Mouse (Mus musculus) large intestine, adult 2 months (tissue): ENCODE results near the gene Krtap27-1. TPM values are rescaled to one million over a fixed set of nuclear protein-coding genes. Genes with fewer than 3 reads are reported as not detected.

ENCODE experiments used
- polyA plus RNA-seq: library from polyadenylated mRNA; depleted of rRNA; stranded (reverse); fragments of >200 nt; gene quantifications from 2 replicates; pipeline ENCODE4 v1.2.3, GENCODE M21; 2012; rRNA removed

Krtap27-1 gene
- polyA plus RNA-seq, 1 experiment, result not detected

Other genes with a start within 250 kb of the Krtap27-1 start
- not detected in 2 replicates for gene Cldn17, start 164.7 kb downstream of the Krtap27-1 start, polyA plus RNA-seq
- 0.91 and 2.0 TPM in 2 replicates for gene Cldn8, start 108.5 kb downstream of the Krtap27-1 start, polyA plus RNA-seq
- not detected in 2 replicates for gene Krtap24-1, start 59.4 kb downstream of the Krtap27-1 start, polyA plus RNA-seq
- gene 2310079G19Rik, start 44.0 kb downstream of the Krtap27-1 start, polyA plus RNA-seq, result not detected in 2 replicates
- gene Krtap26-1, start 23.9 kb downstream of the Krtap27-1 start, polyA plus RNA-seq, result not detected in 2 replicates
- gene 2310061N02Rik, start 36.3 kb upstream of the Krtap27-1 start, polyA plus RNA-seq, result not detected in 2 replicates
- gene Krtap13-1, start 57.2 kb upstream of the Krtap27-1 start, polyA plus RNA-seq, result not detected in 2 replicates
- not detected in 2 replicates for gene Krtap13, start 80.0 kb upstream of the Krtap27-1 start, polyA plus RNA-seq
- gene 2310034C09Rik, start 87.2 kb upstream of the Krtap27-1 start, polyA plus RNA-seq, result not detected in 2 replicates
- not detected in 2 replicates for gene 2310057N15Rik, start 102.5 kb upstream of the Krtap27-1 start, polyA plus RNA-seq
- not detected in 2 replicates for gene Gm5965, start 106.2 kb upstream of the Krtap27-1 start, polyA plus RNA-seq
- not detected in 2 replicates for gene Gm20741, start 140.5 kb upstream of the Krtap27-1 start, polyA plus RNA-seq
- gene Krtap15, start 148.5 kb upstream of the Krtap27-1 start, polyA plus RNA-seq, result not detected in 2 replicates
- gene Krtap14, start 154.5 kb upstream of the Krtap27-1 start, polyA plus RNA-seq, result not detected in 2 replicates
- not detected in 2 replicates for gene Krtap19-1, start 197.7 kb upstream of the Krtap27-1 start, polyA plus RNA-seq
- not detected in 2 replicates for gene Krtap19-2, start 202.6 kb upstream of the Krtap27-1 start, polyA plus RNA-seq
- gene Krtap19-3, start 206.4 kb upstream of the Krtap27-1 start, polyA plus RNA-seq, result not detected in 2 replicates
- not detected in 2 replicates for gene Krtap19-4, start 213.4 kb upstream of the Krtap27-1 start, polyA plus RNA-seq
- not detected in 2 replicates for gene Krtap19-5, start 224.8 kb upstream of the Krtap27-1 start, polyA plus RNA-seq